ENCODE assay signal across 9 mouse cellular contexts in the genomic region with DNA sequence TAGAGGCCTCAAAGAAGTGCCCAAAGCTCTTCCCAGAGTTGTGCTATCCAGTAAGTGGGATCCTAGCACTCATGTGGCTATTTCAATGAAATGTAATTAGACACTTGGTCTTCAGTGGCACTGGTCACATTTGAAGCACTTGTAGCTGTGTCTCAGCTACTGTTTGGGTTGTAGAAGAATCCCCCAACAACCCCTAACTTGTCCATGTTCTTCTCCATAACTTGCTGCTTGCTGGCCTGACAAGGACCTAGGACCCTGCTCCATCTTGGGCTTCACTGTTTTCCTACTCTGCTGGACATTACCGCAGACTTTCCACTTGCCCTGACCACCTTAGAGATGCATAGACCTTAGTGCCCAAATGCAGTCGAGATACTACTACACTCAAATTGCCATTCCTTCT. TPM values are rescaled to one million over a fixed set of nuclear protein-coding genes. Genes with fewer than 3 reads are reported as not detected.
DNase-seq lines count a peak whose midpoint lies in the region; ATAC-seq and TF ChIP-seq lines count a peak whose summit lies in the region.
"Had no signal": no experiment of that assay in that cellular context is flagged by ENCODE, and none has a peak within 500 bp of the region (broad histone marks: within the 10 kb centered on the region; RNA-seq: fewer than 3 reads in every experiment).

No protein-coding gene starts in this region.

- peak; percentile 2; the same call in 1 of the 2 replicates for TF ChIP-seq EP300 in CH12.LX (IDR thresholded peaks at IDR 0.05; ENCODE audit: low read length)

- no peak for TF ChIP-seq POLR2A in CH12.LX (IDR thresholded peaks at IDR 0.05; ENCODE audit: low read depth, low read length)

- peak overlapping the region; percentile 100 for H3K27ac ChIP-seq in heart, embryonic 11.5 days (ENCODE audit: low read depth, low read length)
- peak overlapping the region; percentile 94; the same call in 1 of the 2 replicates for H3K27ac ChIP-seq in CH12.LX (ENCODE audit: insufficient read depth, low read depth)
- H3K27ac ChIP-seq in forebrain, embryonic 12.5 days: peak overlapping the region; percentile 99; the same call in 1 of the 2 replicates
- H3K27ac ChIP-seq in liver, embryonic 13.5 days: peak overlapping the region; percentile 98

- dilution Hi-C loops in CH12.LX (cut with MboI; ENCODE audit: extremely low pct_ligation_motif_present, extremely low pct_unique_long_range_greater_than_20kb, low sequenced_read_pairs): no loop called here

- no peak for TF ChIP-seq RAD21 in CH12.LX (IDR thresholded peaks at IDR 0.05; ENCODE audit: low read depth, low read length)

- peaks cover 12% of the 10 kb centered on the region for H3K4me1 ChIP-seq in heart, embryonic 11.5 days (ENCODE audit: control insufficient read depth, insufficient read depth, low read length)
- H3K4me1 ChIP-seq in CH12.LX (ENCODE audit: control insufficient read depth in 1 of 2, insufficient read depth in 2 of 2): peaks cover 5 to 41% of the 10 kb centered on the region in 2 experiments
- H3K4me1 ChIP-seq in forebrain, embryonic 12.5 days: peaks cover 18% of the 10 kb centered on the region
- peaks cover 43% of the 10 kb centered on the region for H3K4me1 ChIP-seq in liver, embryonic 13.5 days (replicated peaks)

- in situ Hi-C loops in CH12.LX (cut with MboI; ENCODE audit: low pct_ligation_motif_present, low pct_unique_long_range_greater_than_20kb, low sequenced_read_pairs): no loop called here

- H3K4me3 ChIP-seq in heart, embryonic 11.5 days (ENCODE audit: low read depth, low read length): peak overlapping the region; percentile 94
- H3K4me3 ChIP-seq in CH12.LX (replicated peaks in 1 of 3; ENCODE audit: low read depth in 2 of 3, low read length in 2 of 3, poor library complexity in 1 of 3): peak overlapping the region; percentile 63 to 77 (median 71)
- H3K4me3 ChIP-seq in forebrain, embryonic 12.5 days (replicated peaks): peak overlapping the region; percentile 88
- H3K4me3 ChIP-seq in liver, embryonic 13.5 days (replicated peaks): peak overlapping the region; percentile 82

- no peaks in the 10 kb centered on the region for H3K27me3 ChIP-seq in heart, embryonic 11.5 days (ENCODE audit: control insufficient read depth, insufficient read depth, low read length)
- no peaks in the 10 kb centered on the region for H3K27me3 ChIP-seq in CH12.LX (replicated peaks)
- H3K27me3 ChIP-seq in forebrain, embryonic 12.5 days: no peaks in the 10 kb centered on the region
- H3K27me3 ChIP-seq in liver, embryonic 13.5 days: no peaks in the 10 kb centered on the region

- intact Hi-C loops in heart, postnatal 25 days (cut with DNase I): loop anchor here (2.0 to 10.0 kb wide), 2 partner anchors 43 to 397 kb away; a partner anchor contains a TSS

- ATAC-seq in heart, embryonic 11.5 days (replicated peaks; ENCODE audit: insufficient number of reproducible peaks, low FRiP score, low TSS enrichment): no peak
- ATAC-seq in forebrain, embryonic 12.5 days (ENCODE audit: low FRiP score): no peak
- ATAC-seq in liver, embryonic 13.5 days (ENCODE audit: low read depth): no peak

- DNase-seq in heart, postnatal 25 days (ENCODE audit: low spot score): no peak
- no peak for DNase-seq in CH12.LX (ENCODE audit: extremely low read depth)
- DNase-seq in liver, embryonic 13.5 days: no peak
- DNase-seq in adrenal gland, adult 18-20 months (ENCODE audit: low spot score in 2 of 2): no peak
- DNase-seq in testis, postnatal 14 days (ENCODE audit: low spot score): no peak
- no peak for DNase-seq in ovary, postnatal 10 days (ENCODE audit: low spot score)

- H3K9me3 ChIP-seq in heart, embryonic 11.5 days (replicated peaks; ENCODE audit: control insufficient read depth, low read length): no peaks in the 10 kb centered on the region
- peaks cover 7% of the 10 kb centered on the region for H3K9me3 ChIP-seq in CH12.LX (replicated peaks; ENCODE audit: low read length)
- no peaks in the 10 kb centered on the region for H3K9me3 ChIP-seq in forebrain, embryonic 12.5 days
- no peaks in the 10 kb centered on the region for H3K9me3 ChIP-seq in liver, embryonic 13.5 days (replicated peaks)

- 56% methylated on average over 2 of the region's 2 CpGs for WGBS in heart, embryonic 11.5 days (ENCODE audit: insufficient replicate concordance)
- WGBS in forebrain, embryonic 12.5 days: 69% methylated on average over 2 of the region's 2 CpGs
- 31% methylated on average over 2 of the region's 2 CpGs for WGBS in liver, embryonic 13.5 days (ENCODE audit: insufficient replicate concordance)

- peaks cover 2% of the 10 kb centered on the region; the same call in 1 of the 2 replicates for H3K36me3 ChIP-seq in heart, embryonic 11.5 days (ENCODE audit: control insufficient read depth, insufficient read depth, low read length)
- H3K36me3 ChIP-seq in CH12.LX (replicated peaks in 1 of 2; ENCODE audit: control insufficient read depth in 1 of 2, insufficient read depth in 1 of 2, low read length in 1 of 2): peaks cover 8 to 19% of the 10 kb centered on the region in 2 experiments
- H3K36me3 ChIP-seq in forebrain, embryonic 12.5 days (replicated peaks): peaks cover 8% of the 10 kb centered on the region
- peaks cover 8% of the 10 kb centered on the region; the same call in 1 of the 2 replicates for H3K36me3 ChIP-seq in liver, embryonic 13.5 days

- H3K9ac ChIP-seq in heart, embryonic 11.5 days (ENCODE audit: low read depth, low read length): peak overlapping the region; percentile 99
- peak overlapping the region; percentile 95 for H3K9ac ChIP-seq in CH12.LX (ENCODE audit: insufficient read depth, low read depth)
- H3K9ac ChIP-seq in forebrain, embryonic 12.5 days: peak overlapping the region; percentile 97
- peak overlapping the region; percentile 92 for H3K9ac ChIP-seq in liver, embryonic 13.5 days

- TF ChIP-seq CTCF in CH12.LX (conservative IDR thresholded peaks at IDR 0.05 in 1 of 2, IDR thresholded peaks at IDR 0.05 in 1 of 2; ENCODE audit: low read depth in 2 of 2, low read length in 2 of 2): no peak

- peak overlapping the region; percentile 80 for H3K4me2 ChIP-seq in heart, embryonic 11.5 days
- H3K4me2 ChIP-seq in CH12.LX (ENCODE audit: insufficient read depth, low read depth, poor library complexity, severe bottlenecking): peak overlapping the region; percentile 99
- H3K4me2 ChIP-seq in forebrain, embryonic 12.5 days: peak overlapping the region; percentile 79
- peak overlapping the region; percentile 94 for H3K4me2 ChIP-seq in liver, embryonic 13.5 days

- peaks cover 19% of the 10 kb centered on the region for H3K79me2 ChIP-seq in CH12.LX (replicated peaks; ENCODE audit: control insufficient read depth, extremely low read depth, insufficient read depth, poor library complexity, severe bottlenecking)

TF ChIP-seq in CH12.LX, 34 proteins besides CTCF, POLR2A, EP300 and RAD21:
- TF ChIP-seq MEF2A (IDR thresholded peaks at IDR 0.05; ENCODE audit: borderline replicate concordance, low read depth, low read length) (peak; percentile 11; the same call in 1 of the 2 replicates), SMC3 (IDR thresholded peaks at IDR 0.05; ENCODE audit: low read depth, low read length) (no peak)

RNA-seq across cellular contexts. Expression of a gene that starts 1.0 kb away (rescaled TPM):
- 33.9 and 36.8 TPM in 2 replicates for polyA plus RNA-seq in heart, embryonic 11.5 days (2014; fragmentation: Nextera tagmentation; extraction: Ambion mirVana)
- total RNA-seq in heart, postnatal 25 days (2021): 10 to 100 TPM; 21.5 to 29.6 TPM
- total RNA-seq in CH12.LX (2012; rRNA removed): 21.3 and 22.6 TPM in 2 replicates
- total RNA-seq in CH12.LX (2014; rRNA removed): 38.7 and 48.8 TPM in 2 replicates
- polyA plus RNA-seq in CH12.LX (2012; ENCODE audit: insufficient read length, low read depth): 23.2 and 25.3 TPM in 2 replicates
- polyA plus RNA-seq in forebrain, embryonic 12.5 days (2016; fragmentation: Nextera tagmentation; extraction: Ambion mirVana): 60.5 and 63.3 TPM in 2 replicates
- 10.7 and 14.2 TPM in 2 replicates for polyA plus RNA-seq in liver, embryonic 13.5 days (2015; fragmentation: Nextera tagmentation; extraction: Ambion mirVana)
- 10 to 100 TPM; 27.0 to 34.6 TPM for total RNA-seq in adrenal gland, adult 18-20 months (2021)

RNA-seq across cellular contexts. Expression of a gene that starts 15.1 kb away (rescaled TPM):
- 0.39 and 0.49 TPM in 2 replicates for polyA plus RNA-seq in heart, embryonic 11.5 days (2014; fragmentation: Nextera tagmentation; extraction: Ambion mirVana)
- 10 to 100 TPM; 25.0 to 35.0 TPM for total RNA-seq in heart, postnatal 25 days (2021)
- total RNA-seq in CH12.LX (2012; rRNA removed) (0.17 and 0.34 TPM in 2 replicates), CH12.LX (2014; rRNA removed) (not detected in 2 replicates)
- polyA plus RNA-seq in CH12.LX (2012; ENCODE audit: insufficient read length, low read depth): 0.04 and 0.20 TPM in 2 replicates
- polyA plus RNA-seq in forebrain, embryonic 12.5 days (2016; fragmentation: Nextera tagmentation; extraction: Ambion mirVana): 0.17 TPM in 1 of 2 replicates, not detected in the other
- polyA plus RNA-seq in liver, embryonic 13.5 days (2015; fragmentation: Nextera tagmentation; extraction: Ambion mirVana): 0.78 and 0.81 TPM in 2 replicates
- 10 to 100 TPM; 26.2 to 32.8 TPM for total RNA-seq in adrenal gland, adult 18-20 months (2021)

RNA-seq across cellular contexts. Expression of a gene that starts 41.9 kb away (rescaled TPM):
- 32.9 and 39.1 TPM in 2 replicates for polyA plus RNA-seq in heart, embryonic 11.5 days (2014; fragmentation: Nextera tagmentation; extraction: Ambion mirVana)
- total RNA-seq in heart, postnatal 25 days (2021): 10 to 100 TPM; 49.1 to 64.1 TPM
- 83.2 and 118 TPM in 2 replicates for total RNA-seq in CH12.LX (2012; rRNA removed)
- total RNA-seq in CH12.LX (2014; rRNA removed): 63.2 and 67.7 TPM in 2 replicates
- polyA plus RNA-seq in CH12.LX (2012; ENCODE audit: insufficient read length, low read depth): 80.9 and 90.5 TPM in 2 replicates
- polyA plus RNA-seq in forebrain, embryonic 12.5 days (2016; fragmentation: Nextera tagmentation; extraction: Ambion mirVana): 31.4 and 35.5 TPM in 2 replicates
- 32.0 and 32.6 TPM in 2 replicates for polyA plus RNA-seq in liver, embryonic 13.5 days (2015; fragmentation: Nextera tagmentation; extraction: Ambion mirVana)
- total RNA-seq in adrenal gland, adult 18-20 months (2021): 100 to 1,000 TPM; 114 to 141 TPM

RNA-seq across cellular contexts. Expression of a gene that starts 47.9 kb away (rescaled TPM):
- polyA plus RNA-seq in heart, embryonic 11.5 days (2014; fragmentation: Nextera tagmentation; extraction: Ambion mirVana): not detected in 2 replicates
- not detected for total RNA-seq in heart, postnatal 25 days (2021)
- total RNA-seq in CH12.LX (2012; rRNA removed) (not detected in 2 replicates), CH12.LX (2014; rRNA removed) (not detected in 2 replicates)
- not detected in 2 replicates for polyA plus RNA-seq in CH12.LX (2012; ENCODE audit: insufficient read length, low read depth)
- not detected in 2 replicates for polyA plus RNA-seq in forebrain, embryonic 12.5 days (2016; fragmentation: Nextera tagmentation; extraction: Ambion mirVana)
- polyA plus RNA-seq in liver, embryonic 13.5 days (2015; fragmentation: Nextera tagmentation; extraction: Ambion mirVana): not detected in 2 replicates
- total RNA-seq in adrenal gland, adult 18-20 months (2021): not detected
- polyA plus RNA-seq: gonadal fat pad, adult 2 months had no signal

RNA-seq across cellular contexts. Expression of a gene that starts 60.0 kb away (rescaled TPM):
- not detected in 2 replicates for polyA plus RNA-seq in heart, embryonic 11.5 days (2014; fragmentation: Nextera tagmentation; extraction: Ambion mirVana)
- total RNA-seq in heart, postnatal 25 days (2021): not detected
- not detected in 2 replicates for total RNA-seq in CH12.LX (2012; rRNA removed)
- total RNA-seq in CH12.LX (2014; rRNA removed): not detected in 2 replicates
- not detected in 2 replicates for polyA plus RNA-seq in CH12.LX (2012; ENCODE audit: insufficient read length, low read depth)
- polyA plus RNA-seq in forebrain, embryonic 12.5 days (2016; fragmentation: Nextera tagmentation; extraction: Ambion mirVana): not detected in 2 replicates
- polyA plus RNA-seq in liver, embryonic 13.5 days (2015; fragmentation: Nextera tagmentation; extraction: Ambion mirVana): not detected in 2 replicates
- not detected for total RNA-seq in adrenal gland, adult 18-20 months (2021)
